Comparison of ENCODE assay signal across 8 mouse cellular contexts in genomic region chr7:19001807-19002085, GRCm38 (mm10). TPM values are rescaled to one million over a fixed set of nuclear protein-coding genes. Genes with fewer than 3 reads are reported as not detected.
DNase-seq lines count a peak whose midpoint lies in the region; ATAC-seq and TF ChIP-seq lines count a peak whose summit lies in the region.

No protein-coding gene starts in this region.

- no peak overlapping the region for H3K4me2 ChIP-seq in forebrain, embryonic 14.5 days (ENCODE audit: low read length)
- H3K4me2 ChIP-seq in forebrain, embryonic 16.5 days (ENCODE audit: low read length), result no peak overlapping the region
- no peak overlapping the region for H3K4me2 ChIP-seq in kidney, embryonic 16.5 days (replicated peaks; ENCODE audit: low read depth, low read length)
- H3K4me2 ChIP-seq in limb, embryonic 15.5 days, result no peak overlapping the region

- H3K9ac ChIP-seq in forebrain, embryonic 14.5 days (ENCODE audit: low read length), result 0 out of 2 replicates have a peak overlapping the region, but pooled peaks have one; percentile 77
- no peak overlapping the region for H3K9ac ChIP-seq in forebrain, embryonic 16.5 days (replicated peaks; ENCODE audit: low read depth, low read length)
- H3K9ac ChIP-seq in kidney, embryonic 16.5 days (replicated peaks; ENCODE audit: low read length), result no peak overlapping the region
- H3K9ac ChIP-seq in limb, embryonic 15.5 days, result no peak overlapping the region

- H3K4me1 ChIP-seq in forebrain, embryonic 14.5 days (ENCODE audit: control insufficient read depth, insufficient read depth, low read length), result peaks cover 12% of the 10 kb centered on the region
- H3K4me1 ChIP-seq in forebrain, embryonic 16.5 days (replicated peaks; ENCODE audit: control insufficient read depth, insufficient read depth, low read length), result peaks cover 36% of the 10 kb centered on the region
- peaks cover 43% of the 10 kb centered on the region for H3K4me1 ChIP-seq in kidney, embryonic 16.5 days (ENCODE audit: insufficient read depth, low read length)
- peaks cover 64% of the 10 kb centered on the region for H3K4me1 ChIP-seq in E14TG2a.4 (replicated peaks; ENCODE audit: low read depth, low read length)
- H3K4me1 ChIP-seq in limb, embryonic 15.5 days, result peaks cover 48% of the 10 kb centered on the region

- no peak for ATAC-seq in forebrain, embryonic 14.5 days
- ATAC-seq in forebrain, embryonic 16.5 days, result no peak
- ATAC-seq in kidney, embryonic 16.5 days (ENCODE audit: low FRiP score, low TSS enrichment), result no peak
- no peak for ATAC-seq in limb, embryonic 15.5 days (ENCODE audit: insufficient number of reproducible peaks, low FRiP score, low TSS enrichment, low read depth)

- no peaks in the 10 kb centered on the region for H3K27me3 ChIP-seq in forebrain, embryonic 14.5 days (replicated peaks; ENCODE audit: control insufficient read depth, insufficient read depth, low read length)
- H3K27me3 ChIP-seq in forebrain, embryonic 16.5 days (replicated peaks; ENCODE audit: control insufficient read depth, insufficient read depth, low read length), result no peaks in the 10 kb centered on the region
- no peaks in the 10 kb centered on the region for H3K27me3 ChIP-seq in kidney, embryonic 16.5 days (ENCODE audit: insufficient read depth, low read length)
- H3K27me3 ChIP-seq in E14TG2a.4 (ENCODE audit: insufficient read depth, low read length), result no peaks in the 10 kb centered on the region
- no peaks in the 10 kb centered on the region for H3K27me3 ChIP-seq in limb, embryonic 15.5 days

- DNase-seq in forebrain, embryonic 14.5 days (ENCODE audit: low spot score), result no peak
- no peak for DNase-seq in kidney, postnatal 4 days
- DNase-seq in cerebellum, postnatal 4 days (ENCODE audit: low spot score in 2 of 2), result no peak
- DNase-seq in urinary bladder, postnatal 36 days (ENCODE audit: low spot score in 2 of 2), result no peak

- no peak overlapping the region for H3K4me3 ChIP-seq in forebrain, embryonic 14.5 days (ENCODE audit: low read depth, low read length)
- H3K4me3 ChIP-seq in forebrain, embryonic 16.5 days (replicated peaks; ENCODE audit: low read length), result no peak overlapping the region
- H3K4me3 ChIP-seq in kidney, embryonic 16.5 days (ENCODE audit: low read length), result no peak overlapping the region
- H3K4me3 ChIP-seq in E14TG2a.4 (replicated peaks; ENCODE audit: low read length), result peak overlapping the region; percentile 78
- no peak overlapping the region for H3K4me3 ChIP-seq in limb, embryonic 15.5 days

- H3K27ac ChIP-seq in forebrain, embryonic 14.5 days (ENCODE audit: low read depth, low read length), result no peak overlapping the region
- no peak overlapping the region for H3K27ac ChIP-seq in forebrain, embryonic 16.5 days (ENCODE audit: low read length)
- peak overlapping the region; percentile 1; the same call in 1 of the 2 replicates for H3K27ac ChIP-seq in kidney, embryonic 16.5 days (ENCODE audit: low read length)
- peak overlapping the region; percentile 85; the same call in 1 of the 2 replicates for H3K27ac ChIP-seq in limb, embryonic 15.5 days

- 83% methylated on average over 3 of the region's 3 CpGs for WGBS in forebrain, embryonic 14.5 days
- WGBS in forebrain, embryonic 16.5 days, result 76% methylated on average over 3 of the region's 3 CpGs
- WGBS in kidney, embryonic 16.5 days, result 43% methylated on average over 3 of the region's 3 CpGs
- 50% methylated on average over 3 of the region's 3 CpGs for WGBS in limb, embryonic 15.5 days

- no peak for TF ChIP-seq CTCF in E14TG2a.4 (conservative IDR thresholded peaks at IDR 0.05; ENCODE audit: low read length)

- no peaks in the 10 kb centered on the region for H3K9me3 ChIP-seq in forebrain, embryonic 14.5 days (replicated peaks; ENCODE audit: control insufficient read depth, low read length)
- no peaks in the 10 kb centered on the region for H3K9me3 ChIP-seq in forebrain, embryonic 16.5 days (ENCODE audit: control insufficient read depth, low read length)
- H3K9me3 ChIP-seq in kidney, embryonic 16.5 days (ENCODE audit: low read length), result no peaks in the 10 kb centered on the region
- H3K9me3 ChIP-seq in E14TG2a.4 (ENCODE audit: low read length), result no peaks in the 10 kb centered on the region
- H3K9me3 ChIP-seq in limb, embryonic 15.5 days, result no peaks in the 10 kb centered on the region

- peaks cover 17% of the 10 kb centered on the region for H3K36me3 ChIP-seq in forebrain, embryonic 14.5 days (ENCODE audit: control insufficient read depth, insufficient read depth, low read length)
- peaks cover 6% of the 10 kb centered on the region for H3K36me3 ChIP-seq in forebrain, embryonic 16.5 days (ENCODE audit: control insufficient read depth, insufficient read depth)
- H3K36me3 ChIP-seq in kidney, embryonic 16.5 days (ENCODE audit: insufficient read depth, low read length), result peaks cover 14% of the 10 kb centered on the region
- H3K36me3 ChIP-seq in E14TG2a.4 (ENCODE audit: insufficient read depth, low read length), result peaks cover 26% of the 10 kb centered on the region
- peaks cover 20% of the 10 kb centered on the region for H3K36me3 ChIP-seq in limb, embryonic 15.5 days

RNA-seq across cellular contexts. Expression of gene Irf2bp1, which starts 2.1 kb away (rescaled TPM):
- 25.9 and 33.3 TPM in 2 replicates for polyA plus RNA-seq in forebrain, embryonic 14.5 days (2014; fragmentation: Nextera tagmentation; extraction: Ambion mirVana)
- polyA plus RNA-seq in forebrain, embryonic 16.5 days (2015; fragmentation: Nextera tagmentation; extraction: Ambion mirVana), result 28.0 and 30.4 TPM in 2 replicates
- 21.4 and 23.5 TPM in 2 replicates for polyA plus RNA-seq in kidney, embryonic 16.5 days (2015; fragmentation: Nextera tagmentation; extraction: Ambion mirVana)
- polyA plus RNA-seq in limb, embryonic 15.5 days (2015; fragmentation: Nextera tagmentation; extraction: Ambion mirVana), result 24.0 and 26.1 TPM in 2 replicates

RNA-seq across cellular contexts. Expression of gene Mypop, which starts 10.7 kb away (rescaled TPM):
- 3.6 and 3.9 TPM in 2 replicates for polyA plus RNA-seq in forebrain, embryonic 14.5 days (2014; fragmentation: Nextera tagmentation; extraction: Ambion mirVana)
- polyA plus RNA-seq in forebrain, embryonic 16.5 days (2015; fragmentation: Nextera tagmentation; extraction: Ambion mirVana), result 3.1 and 3.6 TPM in 2 replicates
- polyA plus RNA-seq in kidney, embryonic 16.5 days (2015; fragmentation: Nextera tagmentation; extraction: Ambion mirVana), result 3.3 and 4.0 TPM in 2 replicates
- 5.2 and 5.3 TPM in 2 replicates for polyA plus RNA-seq in limb, embryonic 15.5 days (2015; fragmentation: Nextera tagmentation; extraction: Ambion mirVana)

RNA-seq across cellular contexts. Expression of gene Nanos2, which starts 14.5 kb away (rescaled TPM):
- 0.18 and 0.49 TPM in 2 replicates for polyA plus RNA-seq in forebrain, embryonic 14.5 days (2014; fragmentation: Nextera tagmentation; extraction: Ambion mirVana)
- polyA plus RNA-seq in forebrain, embryonic 16.5 days (2015; fragmentation: Nextera tagmentation; extraction: Ambion mirVana), result 0.46 and 0.91 TPM in 2 replicates
- not detected in 2 replicates for polyA plus RNA-seq in kidney, embryonic 16.5 days (2015; fragmentation: Nextera tagmentation; extraction: Ambion mirVana)
- polyA plus RNA-seq in limb, embryonic 15.5 days (2015; fragmentation: Nextera tagmentation; extraction: Ambion mirVana), result not detected in 2 replicates

RNA-seq across cellular contexts. Expression of gene Foxa3, which starts 21.6 kb away (rescaled TPM):
- polyA plus RNA-seq in forebrain, embryonic 14.5 days (2014; fragmentation: Nextera tagmentation; extraction: Ambion mirVana), result not detected in 2 replicates
- polyA plus RNA-seq in forebrain, embryonic 16.5 days (2015; fragmentation: Nextera tagmentation; extraction: Ambion mirVana), result not detected in 2 replicates
- 0.35 and 0.75 TPM in 2 replicates for polyA plus RNA-seq in kidney, embryonic 16.5 days (2015; fragmentation: Nextera tagmentation; extraction: Ambion mirVana)
- 3.8 and 3.9 TPM in 2 replicates for polyA plus RNA-seq in limb, embryonic 15.5 days (2015; fragmentation: Nextera tagmentation; extraction: Ambion mirVana)

RNA-seq across cellular contexts. Expression of gene Sympk, which starts 22.4 kb away (rescaled TPM):
- polyA plus RNA-seq in forebrain, embryonic 14.5 days (2014; fragmentation: Nextera tagmentation; extraction: Ambion mirVana), result 19.1 and 22.7 TPM in 2 replicates
- 34.4 and 34.7 TPM in 2 replicates for polyA plus RNA-seq in forebrain, embryonic 16.5 days (2015; fragmentation: Nextera tagmentation; extraction: Ambion mirVana)
- 34.0 and 35.6 TPM in 2 replicates for polyA plus RNA-seq in kidney, embryonic 16.5 days (2015; fragmentation: Nextera tagmentation; extraction: Ambion mirVana)
- polyA plus RNA-seq in limb, embryonic 15.5 days (2015; fragmentation: Nextera tagmentation; extraction: Ambion mirVana), result 28.8 and 32.7 TPM in 2 replicates

Comparison
In these comparisons a context has a peak if more than half of its experiments do, and no peak if none do; other contexts are left out.
1. H3K27ac ChIP-seq: peak in kidney, embryonic 16.5 days (single experiment) and limb, embryonic 15.5 days (single experiment); none in forebrain, embryonic 14.5 days (single experiment) and forebrain, embryonic 16.5 days (single experiment).